Mouse (Mus musculus) brain, embryonic 14.5 days (tissue): ENCODE results near the gene Mybl2.

ENCODE experiments used
- CTCF ChIP-seq: fragments of 200-500 bp; IDR thresholded peaks from 2 replicates; pipeline ENCODE4 v1.5.1; 2012; ENCODE audit warnings: inconsistent platforms, mild to moderate bottlenecking, moderate library complexity, borderline replicate concordance; ENCODE audit not compliant: insufficient read depth, insufficient read length; ENCODE audit errors: extremely low read depth
- POLR2A ChIP-seq: fragments of 200-500 bp; IDR thresholded peaks from 2 replicates; pipeline ENCODE4 v1.6.1; 2012; ENCODE audit warnings: mild to moderate bottlenecking, inconsistent platforms, borderline replicate concordance; ENCODE audit not compliant: poor library complexity, insufficient read depth, insufficient read length, severe bottlenecking; ENCODE audit errors: extremely low read depth

GRCm38 (mm10) chr2:163085047-163085446, 30.6 kb downstream of the Mybl2 start:
- TF ChIP-seq POLR2A (no peak), CTCF (no peak)
